Mouse (Mus musculus): ENCODE measurements at regions not wholly inside any gene's neighbourhood (a gene's known extent, or its start where the extent isn't known, plus 50 kb on each side); places are given as distances from the start of the nearest gene placed in this dataset.

GRCm38 (mm10) chr16:29990393-29990792, 73.8 kb upstream of the Hes1 start:
- no peak for DNase-seq (ENCODE audit: low read depth, low spot score)

- DNase-seq (ENCODE audit: low read depth, low spot score) = no peak
Observed at GRCm38 (mm10) chr16:29990795-29991587, 73.2 kb upstream of the Hes1 start.

- DNase-seq (ENCODE audit: low read depth, low spot score) = no peak
Observed at GRCm38 (mm10) chr16:29991876-29992380, 72.3 kb upstream of the Hes1 start.

- no peak for DNase-seq (ENCODE audit: low read depth, low spot score)
Observed at GRCm38 (mm10) chr16:29993111-29993510, 71.1 kb upstream of the Hes1 start.

GRCm38 (mm10) chr16:29993535-29993934, 70.6 kb upstream of the Hes1 start:
- DNase-seq (ENCODE audit: low read depth, low spot score) = no peak

- DNase-seq (ENCODE audit: low read depth, low spot score) = no peak
Observed at GRCm38 (mm10) chr16:29996139-29997069, 67.8 kb upstream of the Hes1 start.

- no peak for DNase-seq (ENCODE audit: low read depth, low spot score)
Observed at GRCm38 (mm10) chr16:30000166-30000565, 64.0 kb upstream of the Hes1 start.

GRCm38 (mm10) chr16:30005124-30005523, 59.1 kb upstream of the Hes1 start:
- DNase-seq (ENCODE audit: low read depth, low spot score) = no peak

GRCm38 (mm10) chr16:30006826-30007225, 57.4 kb upstream of the Hes1 start:
- DNase-seq (ENCODE audit: low read depth, low spot score) = no peak

GRCm38 (mm10) chr16:30008451-30009357, 55.5 kb upstream of the Hes1 start:
- peak; percentile 40 for DNase-seq (ENCODE audit: low read depth, low spot score)

- no peak for DNase-seq (ENCODE audit: low read depth, low spot score)
Observed at GRCm38 (mm10) chr16:30009521-30010186, 54.5 kb upstream of the Hes1 start.

GRCm38 (mm10) chr16:30013123-30013522, 51.1 kb upstream of the Hes1 start:
- no peak for DNase-seq (ENCODE audit: low read depth, low spot score)

- DNase-seq (ENCODE audit: low read depth, low spot score) = no peak
Observed at GRCm38 (mm10) chr16:30013943-30014342, 50.2 kb upstream of the Hes1 start.

Measured in CD4-positive helper T cell, adult 2 months (primary cell).